Mouse (Mus musculus) hindbrain, postnatal 0 days (tissue): ENCODE measurements around the gene Vars. TPM values are rescaled to one million over a fixed set of nuclear protein-coding genes. Genes with fewer than 3 reads are reported as not detected.
A peak's percentile ranks its signal among the peaks of the same experiment; 100 is the strongest.

Experiments
- ATAC-seq: fragments of 200-750 bp; cut with Nextera tagmentation; 2 replicates; pipeline ENCODE4 v1.8.0; 2017; ENCODE audit warnings: mild to moderate bottlenecking, moderate TSS enrichment, moderate library complexity
- DNase-seq: peaks from one replicate; pipeline ENCODE4 v3.0.0-alpha.2; 2015; ENCODE audit warnings: low spot score
- H3K27ac ChIP-seq: fragments of 300-500 bp; sonication (generic); 2 replicates; pipeline ENCODE4 v1.5.1; 2014; ENCODE audit warnings: mild to moderate bottlenecking
- H3K27me3 ChIP-seq: fragments of 300-500 bp; sonication (generic); 2 replicates; pipeline ENCODE4 v1.6.1; 2014; ENCODE audit warnings: low read length, mixed read lengths; ENCODE audit not compliant: insufficient read depth
- H3K36me3 ChIP-seq: fragments of 300-500 bp; sonication (generic); 2 replicates; pipeline ENCODE4 v1.6.1; 2014; ENCODE audit warnings: low read length, mixed read lengths; ENCODE audit not compliant: insufficient read depth
- H3K4me1 ChIP-seq: fragments of 300-500 bp; sonication (generic); 2 replicates; pipeline ENCODE4 v1.6.1; 2014; ENCODE audit warnings: antibody characterized with exemption, low read length, mixed read lengths; ENCODE audit not compliant: insufficient read depth
- H3K4me2 ChIP-seq: fragments of 300-500 bp; sonication (generic); 2 replicates; pipeline ENCODE4 v1.6.1; 2014; ENCODE audit warnings: low read depth, mild to moderate bottlenecking, low read length, moderate library complexity, mixed read lengths
- H3K4me3 ChIP-seq: fragments of 300-500 bp; sonication (generic); 2 replicates; pipeline ENCODE4 v1.5.1; 2014; ENCODE audit warnings: low read length
- H3K9ac ChIP-seq: fragments of 300-500 bp; sonication (generic); replicated peaks from 2 replicates; pipeline ENCODE4 v1.6.1; 2014; ENCODE audit warnings: mild to moderate bottlenecking, low read length, moderate library complexity, mixed read lengths
- H3K9me3 ChIP-seq: fragments of 300-500 bp; sonication (generic); 2 replicates; pipeline ENCODE4 v1.6.1; 2016; ENCODE audit warnings: low read length, mixed read lengths
- CTCF ChIP-seq: IDR thresholded peaks from 2 replicates; pipeline ENCODE4 v1.5.1; 2016; ENCODE audit warnings: antibody characterized with exemption, control low read depth, low read depth
- WGBS: fragments of 180-500 bp; shearing (Covaris S2); extraction: QIAGEN DNeasy Blood & Tissue Kit; methylation state at CpG from one replicate; pipeline ENCODE4 v1.1.7; 2014; 5-methylcytosine and 5-hydroxymethylcytosine counted together
- polyA plus RNA-seq: library from polyadenylated mRNA; unstranded; fragments of >200 nt; fragmentation: Nextera tagmentation; extraction: Ambion mirVana; gene quantifications from 2 replicates; pipeline ENCODE4 v1.2.1, GENCODE M21; 2015
- total RNA-seq: library from RNA; depleted of rRNA; stranded (reverse); fragments of >200 nt; gene quantifications from 2 replicates; pipeline ENCODE4 v1.2.3, GENCODE M21; 2014

Vars gene
- total and polyA plus RNA-seq, 2 experiments from 2014 or later = 41.7 to 128 TPM

- no peaks in the 10 kb centered on the region for H3K9me3 ChIP-seq
- TF ChIP-seq CTCF = no peak
- H3K4me2 ChIP-seq = no peak overlapping the region
- H3K36me3 ChIP-seq = no peaks in the 10 kb centered on the region; the same call in 1 of the 2 replicates
- DNase-seq (no peak), ATAC-seq (no peak)
- no peak overlapping the region for H3K9ac ChIP-seq
- no peaks in the 10 kb centered on the region for H3K27me3 ChIP-seq
- 89% methylated on average over 7 of the region's 7 CpGs for WGBS
- peaks cover 6% of the 10 kb centered on the region; the same call in 1 of the 2 replicates for H3K4me1 ChIP-seq
- no peak overlapping the region for H3K27ac ChIP-seq
- no peak overlapping the region for H3K4me3 ChIP-seq
Measured at GRCm38 (mm10) chr17:35055691-35056495, 55.1 kb downstream of the Vars start.

GRCm38 (mm10) chr17:35057090-35057489, 56.3 kb downstream of the Vars start:
- DNase-seq (no peak), ATAC-seq (no peak)
- peaks cover 6% of the 10 kb centered on the region; the same call in 1 of the 2 replicates for H3K4me1 ChIP-seq
- H3K4me2 ChIP-seq = no peak overlapping the region
- H3K9me3 ChIP-seq = no peaks in the 10 kb centered on the region
- H3K36me3 ChIP-seq = no peaks in the 10 kb centered on the region; the same call in 1 of the 2 replicates
- TF ChIP-seq CTCF = no peak
- no peaks in the 10 kb centered on the region for H3K27me3 ChIP-seq
- H3K27ac ChIP-seq = no peak overlapping the region
- H3K4me3 ChIP-seq = no peak overlapping the region
- H3K9ac ChIP-seq = no peak overlapping the region
- WGBS = 79% methylated on average over 3 of the region's 3 CpGs

GRCm38 (mm10) chr17:35058316-35058715, 57.5 kb downstream of the Vars start:
- H3K9ac ChIP-seq = peak overlapping the region; percentile 62; the same call in 1 of the 2 replicates
- no peaks in the 10 kb centered on the region for H3K9me3 ChIP-seq
- H3K36me3 ChIP-seq = no peaks in the 10 kb centered on the region; the same call in 1 of the 2 replicates
- ATAC-seq = no peak
- peak overlapping the region; percentile 96 for H3K4me2 ChIP-seq
- WGBS = 64% methylated on average over 9 of the region's 9 CpGs
- TF ChIP-seq CTCF = no peak
- peak overlapping the region; percentile 84 for H3K4me3 ChIP-seq
- DNase-seq = no peak
- H3K27me3 ChIP-seq = no peaks in the 10 kb centered on the region
- peaks cover 6% of the 10 kb centered on the region; the same call in 1 of the 2 replicates for H3K4me1 ChIP-seq
- peak overlapping the region; percentile 88; the same call in 1 of the 2 replicates for H3K27ac ChIP-seq

GRCm38 (mm10) chr17:35058911-35059892, 58.4 kb downstream of the Vars start, which contains the start of gene Ddah2:
Ddah2 (plus strand) TSS chr17:35059035.
- DNase-seq (peak; percentile 95), ATAC-seq (peak; percentile 93)
- H3K4me1 ChIP-seq = peaks cover 6% of the 10 kb centered on the region; the same call in 1 of the 2 replicates
- H3K9me3 ChIP-seq = no peaks in the 10 kb centered on the region
- H3K27ac ChIP-seq = peak within 1 kb of the TSS; percentile 88
- peak within 1 kb of the TSS; percentile 96 for H3K4me2 ChIP-seq
- H3K27me3 ChIP-seq = no peaks in the 10 kb centered on the region
- no peaks in the 10 kb centered on the region; the same call in 1 of the 2 replicates for H3K36me3 ChIP-seq
- peak; percentile 83 for TF ChIP-seq CTCF
- peak within 1 kb of the TSS; percentile 62 for H3K9ac ChIP-seq
- H3K4me3 ChIP-seq = peak within 1 kb of the TSS; percentile 84
- under 1% methylated on average over 55 of the region's 57 CpGs for WGBS

GRCm38 (mm10) chr17:35060071-35060470, 59.3 kb downstream of the Vars start:
- Histone ChIP-seq H3K27me3 (peaks cover 6% of the 10 kb centered on the region; the same call in 1 of the 2 replicates), H3K4me2 (peak overlapping the region; percentile 96), H3K9me3 (no peaks in the 10 kb centered on the region), H3K36me3 (no peaks in the 10 kb centered on the region; the same call in 1 of the 2 replicates), H3K4me3 (peak overlapping the region; percentile 84), H3K27ac (peak overlapping the region; percentile 88; the same call in 1 of the 2 replicates), H3K4me1 (peaks cover 8% of the 10 kb centered on the region; the same call in 1 of the 2 replicates), H3K9ac (peak overlapping the region; percentile 62)
- no peak for TF ChIP-seq CTCF
- ATAC-seq (no peak), DNase-seq (no peak)
- WGBS = 19% methylated on average over 14 of the region's 14 CpGs

GRCm38 (mm10) chr17:35060737-35061297, 60.0 kb downstream of the Vars start:
- Histone ChIP-seq H3K27me3 (peaks cover 12% of the 10 kb centered on the region), H3K9ac (peak overlapping the region; percentile 62; the same call in 1 of the 2 replicates), H3K36me3 (no peaks in the 10 kb centered on the region; the same call in 1 of the 2 replicates), H3K9me3 (no peaks in the 10 kb centered on the region), H3K4me1 (peaks cover 12% of the 10 kb centered on the region; the same call in 1 of the 2 replicates), H3K4me3 (peak overlapping the region; percentile 84), H3K4me2 (peak overlapping the region; percentile 96), H3K27ac (no peak overlapping the region)
- ATAC-seq = no peak
- no peak for DNase-seq
- WGBS = 56% methylated on average over 22 of the region's 22 CpGs
- no peak for TF ChIP-seq CTCF
